Mouse (Mus musculus) liver, embryonic 11.5 days (tissue): Measurements from ENCODE around the gene Fancc. TPM values are rescaled to one million over a fixed set of nuclear protein-coding genes. Genes with fewer than 3 reads are reported as not detected.
A peak's percentile ranks its signal among the peaks of the same experiment; 100 is the strongest.

Experiments
- ATAC-seq: fragments of 200-750 bp; cut with Nextera tagmentation; replicated peaks from 2 replicates; pipeline ENCODE4 v1.8.0; 2017; ENCODE audit warnings: moderate number of reproducible peaks, mild to moderate bottlenecking, moderate TSS enrichment, moderate library complexity; ENCODE audit not compliant: low FRiP score
- DNase-seq: peaks from one replicate; pipeline ENCODE4 v3.0.0-alpha.2; 2017; ENCODE audit warnings: low spot score
- H3K27ac ChIP-seq: fragments of 300-500 bp; sonication (generic); 2 replicates; pipeline ENCODE4 v1.5.1; 2014; ENCODE audit warnings: mild to moderate bottlenecking, low read depth, low read length, control low read depth
- H3K27me3 ChIP-seq: fragments of 300-500 bp; sonication (generic); replicated peaks from 2 replicates; pipeline ENCODE4 v1.6.1; 2014; ENCODE audit warnings: low read length, mixed read lengths; ENCODE audit not compliant: control insufficient read depth, insufficient read depth
- H3K36me3 ChIP-seq: fragments of 300-500 bp; sonication (generic); 2 replicates; pipeline ENCODE4 v1.6.1; 2014; ENCODE audit warnings: mild to moderate bottlenecking, low read length, moderate library complexity, mixed read lengths; ENCODE audit not compliant: control insufficient read depth, insufficient read depth
- H3K4me1 ChIP-seq: fragments of 300-500 bp; sonication (generic); replicated peaks from 2 replicates; pipeline ENCODE4 v1.6.1; 2014; ENCODE audit warnings: low read length, mixed read lengths; ENCODE audit not compliant: control insufficient read depth, insufficient read depth
- H3K4me2 ChIP-seq: fragments of 300-500 bp; sonication (generic); 2 replicates; pipeline ENCODE4 v1.6.1; 2014; ENCODE audit warnings: mild to moderate bottlenecking, control low read depth, moderate library complexity
- H3K4me3 ChIP-seq: fragments of 300-500 bp; sonication (generic); 2 replicates; pipeline ENCODE4 v1.5.1; 2014; ENCODE audit warnings: low read depth, low read length, control low read depth
- H3K9ac ChIP-seq: fragments of 300-500 bp; sonication (generic); 2 replicates; pipeline ENCODE4 v1.6.1; 2014; ENCODE audit warnings: low read depth, low read length, control low read depth
- H3K9me3 ChIP-seq: fragments of 300-500 bp; sonication (generic); 2 replicates; pipeline ENCODE4 v1.6.1; 2016; ENCODE audit warnings: low read length, inconsistent platforms, mixed read lengths; ENCODE audit not compliant: control insufficient read depth
- WGBS: fragments of 180-500 bp; shearing (Covaris S2); extraction: QIAGEN DNeasy Blood & Tissue Kit; methylation state at CpG from one replicate; pipeline ENCODE4 v1.1.7; 2014; 5-methylcytosine and 5-hydroxymethylcytosine counted together
- polyA plus RNA-seq: library from polyadenylated mRNA; unstranded; fragments of >200 nt; fragmentation: Nextera tagmentation; extraction: Ambion mirVana; gene quantifications from 2 replicates; pipeline ENCODE4 v1.2.1, GENCODE M21; 2014

The Fancc gene
- polyA plus RNA-seq, 1 experiment from 2014 or later = 18.9 TPM

- H3K36me3 ChIP-seq = peaks cover 6% of the 10 kb centered on the region
Observed at GRCm38 (mm10) chr13:63286483-63287102, 210.5 kb downstream of the Fancc start.

GRCm38 (mm10) chr13:63284748-63285147 is 212.3 kb downstream of the Fancc start:
- no peak overlapping the region for H3K4me2 ChIP-seq
- no peak overlapping the region for H3K27ac ChIP-seq
- 88% methylated on average over 3 of the region's 3 CpGs for WGBS
- peaks cover 7% of the 10 kb centered on the region for H3K4me1 ChIP-seq
- no peak overlapping the region for H3K9ac ChIP-seq
- H3K27me3 ChIP-seq = no peaks in the 10 kb centered on the region
- H3K4me3 ChIP-seq = no peak overlapping the region
- ATAC-seq = no peak
- H3K9me3 ChIP-seq = no peaks in the 10 kb centered on the region
- H3K36me3 ChIP-seq = peaks cover 6% of the 10 kb centered on the region
- no peak for DNase-seq

More at GRCm38 (mm10) chr13:63286483-63287102, 210.5 kb downstream of the Fancc start:
- Histone ChIP-seq H3K9ac (no peak overlapping the region), H3K27me3 (no peaks in the 10 kb centered on the region), H3K4me1 (no peaks in the 10 kb centered on the region; the same call in 1 of the 2 replicates), H3K4me3 (no peak overlapping the region), H3K9me3 (no peaks in the 10 kb centered on the region), H3K4me2 (no peak overlapping the region), H3K27ac (no peak overlapping the region)
- DNase-seq = no peak
- 83% methylated on average over 11 of the region's 11 CpGs for WGBS
- no peak for ATAC-seq

- Histone ChIP-seq H3K4me3 (no peak overlapping the region), H3K4me1 (peaks cover 16% of the 10 kb centered on the region), H3K27ac (no peak overlapping the region), H3K4me2 (no peak overlapping the region), H3K9ac (no peak overlapping the region), H3K27me3 (no peaks in the 10 kb centered on the region), H3K36me3 (peaks cover 6% of the 10 kb centered on the region), H3K9me3 (no peaks in the 10 kb centered on the region)
- DNase-seq (no peak), ATAC-seq (no peak)
Observed at GRCm38 (mm10) chr13:63283236-63283635, 213.8 kb downstream of the Fancc start.

GRCm38 (mm10) chr13:63281206-63281605 is 215.9 kb downstream of the Fancc start:
- H3K4me1 ChIP-seq = peaks cover 17% of the 10 kb centered on the region
- no peak for ATAC-seq
- peaks cover 4% of the 10 kb centered on the region; the same call in 1 of the 2 replicates for H3K36me3 ChIP-seq
- H3K4me2 ChIP-seq = no peak overlapping the region
- 89% methylated on average over 8 of the region's 8 CpGs for WGBS
- H3K9me3 ChIP-seq = no peaks in the 10 kb centered on the region
- no peaks in the 10 kb centered on the region for H3K27me3 ChIP-seq
- H3K9ac ChIP-seq = no peak overlapping the region
- no peak overlapping the region for H3K4me3 ChIP-seq
- no peak for DNase-seq
- no peak overlapping the region for H3K27ac ChIP-seq

DNA sequence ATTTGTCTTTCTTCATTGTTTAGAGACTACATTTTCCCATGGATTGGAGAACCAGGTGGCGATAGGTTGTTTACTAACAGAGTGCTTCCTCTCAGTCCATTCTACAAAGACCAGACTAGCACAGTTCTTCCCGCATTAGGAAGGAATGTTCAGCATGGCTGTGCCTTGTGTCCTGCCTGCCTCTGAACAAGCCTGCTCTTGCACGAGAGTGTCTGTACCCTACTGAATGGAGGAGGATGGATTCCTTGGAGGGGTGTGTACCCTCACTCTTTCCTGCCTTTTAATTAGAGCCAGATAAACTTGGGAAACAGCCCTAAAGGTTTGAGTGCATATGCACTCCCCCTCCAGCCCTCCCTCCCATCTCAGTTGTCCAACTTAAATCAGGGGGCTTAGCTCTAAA is 216.7 kb downstream of the Fancc start:
- no peak for DNase-seq
- H3K4me2 ChIP-seq = no peak overlapping the region
- no peak for ATAC-seq
- H3K9ac ChIP-seq = no peak overlapping the region
- WGBS = 58% methylated on average over 3 of the region's 3 CpGs
- no peak overlapping the region for H3K4me3 ChIP-seq
- H3K9me3 ChIP-seq = no peaks in the 10 kb centered on the region
- H3K4me1 ChIP-seq = peaks cover 17% of the 10 kb centered on the region
- H3K36me3 ChIP-seq = no peaks in the 10 kb centered on the region
- no peak overlapping the region for H3K27ac ChIP-seq
- H3K27me3 ChIP-seq = no peaks in the 10 kb centered on the region

- peaks cover 17% of the 10 kb centered on the region for H3K4me1 ChIP-seq
- peak overlapping the region; percentile 4; the same call in 1 of the 2 replicates for H3K4me2 ChIP-seq
- H3K27ac ChIP-seq = no peak overlapping the region
- DNase-seq = no peak
- WGBS = 70% methylated on average over 8 of the region's 8 CpGs
- no peaks in the 10 kb centered on the region for H3K27me3 ChIP-seq
- no peak for ATAC-seq
- no peak overlapping the region for H3K9ac ChIP-seq
- H3K4me3 ChIP-seq = no peak overlapping the region
- H3K9me3 ChIP-seq = no peaks in the 10 kb centered on the region
- no peaks in the 10 kb centered on the region for H3K36me3 ChIP-seq
Observed at GRCm38 (mm10) chr13:63279807-63280206, 217.3 kb downstream of the Fancc start.

DNA sequence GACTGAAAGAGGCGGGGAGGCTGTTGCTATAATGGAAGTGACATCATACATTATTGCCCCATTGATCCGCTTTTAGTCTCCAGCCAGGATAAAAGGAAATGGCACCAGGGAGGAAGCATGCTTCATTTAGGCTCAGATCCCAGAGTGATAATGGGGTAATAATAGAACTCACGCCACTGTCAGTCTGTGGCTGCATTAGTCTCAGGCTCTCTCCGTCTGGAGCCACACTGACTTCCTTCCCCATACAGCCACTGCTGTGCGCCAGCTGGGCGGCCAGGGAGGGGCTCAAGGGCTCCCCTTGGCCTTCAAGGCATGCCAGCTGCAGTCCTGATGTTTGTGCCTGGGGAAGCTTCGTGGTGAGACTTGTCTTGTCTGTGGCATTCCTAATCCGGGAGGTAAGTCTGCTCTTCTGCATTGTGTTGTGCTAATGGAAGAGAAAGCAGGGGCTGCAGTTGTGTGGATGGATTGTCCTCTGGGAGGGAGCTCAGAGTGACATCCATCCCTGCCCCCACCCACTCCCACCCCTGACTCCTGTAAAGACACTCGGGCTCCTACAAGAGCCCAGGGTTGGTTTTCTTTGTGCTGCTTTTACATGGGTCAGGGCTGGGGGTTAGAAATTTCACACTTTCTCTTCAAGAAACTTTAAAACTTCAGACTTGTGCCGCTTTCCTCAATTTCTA is 218.1 kb downstream of the Fancc start:
- peaks cover 17% of the 10 kb centered on the region for H3K4me1 ChIP-seq
- ATAC-seq = peak; percentile 67; the same call in 1 of the 2 replicates

DNA sequence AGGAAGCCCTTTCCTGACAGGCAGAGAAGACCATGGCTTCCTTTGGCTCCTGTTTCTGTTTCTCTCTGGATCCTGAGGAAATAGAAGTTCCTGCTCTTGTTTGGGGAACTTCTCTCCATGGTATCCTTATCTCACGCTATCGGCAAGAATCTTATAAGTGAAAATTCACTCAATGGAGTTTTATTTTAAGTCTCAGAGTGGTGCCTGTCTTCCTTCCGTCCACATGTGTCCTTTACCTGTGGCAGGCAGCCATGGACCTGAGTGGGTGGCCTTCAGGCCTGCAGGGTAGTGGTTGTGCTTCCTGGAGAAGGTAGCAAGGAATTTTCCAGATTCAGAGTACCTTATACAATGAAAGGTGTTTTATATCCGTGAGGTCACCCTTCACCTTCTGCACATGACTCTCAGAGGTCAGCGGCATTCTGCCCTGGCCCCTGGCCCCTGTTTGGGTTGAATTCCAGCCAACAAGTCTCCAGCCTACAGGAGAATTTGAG is 218.9 kb downstream of the Fancc start:
- ATAC-seq = no peak
- Histone ChIP-seq H3K36me3 (no peaks in the 10 kb centered on the region), H3K27me3 (no peaks in the 10 kb centered on the region), H3K4me3 (no peak overlapping the region), H3K27ac (peak overlapping the region; percentile 46; the same call in 1 of the 2 replicates), H3K9me3 (no peaks in the 10 kb centered on the region), H3K4me2 (peak overlapping the region; percentile 35), H3K9ac (no peak overlapping the region), H3K4me1 (peaks cover 17% of the 10 kb centered on the region)
- DNase-seq = no peak
- WGBS = 35% methylated on average over 5 of the region's 5 CpGs

More for the DNA sequence above, 218.1 kb downstream of the Fancc start:
- Histone ChIP-seq H3K9me3 (no peaks in the 10 kb centered on the region), H3K4me2 (peak overlapping the region; percentile 16), H3K4me3 (no peak overlapping the region), H3K27ac (no peak overlapping the region), H3K27me3 (no peaks in the 10 kb centered on the region), H3K36me3 (no peaks in the 10 kb centered on the region), H3K9ac (no peak overlapping the region)
- 25% methylated on average over 10 of the region's 10 CpGs for WGBS
- no peak for DNase-seq

DNA sequence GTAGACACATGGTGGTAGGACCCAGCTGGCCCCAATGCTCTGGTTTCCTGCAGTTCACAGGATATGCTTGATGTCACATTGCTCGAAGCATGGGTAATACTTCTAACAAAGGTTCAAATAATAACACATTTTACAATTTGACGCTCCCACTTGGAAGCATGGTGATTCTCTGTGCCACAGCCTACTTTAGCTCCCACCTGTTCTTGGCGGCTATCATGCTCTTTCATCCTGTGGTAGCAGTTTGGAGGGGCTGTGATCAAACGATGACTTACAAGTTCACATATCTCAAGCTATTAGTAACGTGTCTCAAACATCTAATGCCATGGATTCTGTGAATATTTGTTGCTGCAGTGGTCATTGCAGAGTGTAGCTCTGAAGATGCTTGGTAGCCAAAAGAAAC is 219.8 kb downstream of the Fancc start:
- peaks cover 17% of the 10 kb centered on the region for H3K4me1 ChIP-seq
- H3K36me3 ChIP-seq = no peaks in the 10 kb centered on the region
- H3K9ac ChIP-seq = no peak overlapping the region
- H3K4me2 ChIP-seq = no peak overlapping the region
- WGBS = 71% methylated on average over 5 of the region's 5 CpGs
- DNase-seq (no peak), ATAC-seq (no peak)
- H3K27me3 ChIP-seq = no peaks in the 10 kb centered on the region
- no peak overlapping the region for H3K4me3 ChIP-seq
- no peaks in the 10 kb centered on the region for H3K9me3 ChIP-seq
- H3K27ac ChIP-seq = no peak overlapping the region
